Mouse (Mus musculus): ENCODE data around the gene Rprm. TPM values are rescaled to one million over a fixed set of nuclear protein-coding genes. Genes with fewer than 3 reads are reported as not detected.

Gene Rprm
- polyA plus RNA-seq, 1 experiment from 2014 or later = 2.0 TPM

- Histone ChIP-seq H3K36me3 (ENCODE audit: control insufficient read depth, insufficient read depth, low read length) (no peaks in the 10 kb centered on the region), H3K27ac (ENCODE audit: low read depth, low read length) (no peak overlapping the region), H3K4me2 (peak overlapping the region; percentile 60), H3K9me3 (ENCODE audit: control insufficient read depth, low read length) (no peaks in the 10 kb centered on the region), H3K9ac (ENCODE audit: low read depth, low read length) (no peak overlapping the region), H3K4me3 (ENCODE audit: low read depth, low read length) (peak overlapping the region; percentile 40), H3K27me3 (replicated peaks; ENCODE audit: control insufficient read depth, insufficient read depth, low read length) (peaks cover 24% of the 10 kb centered on the region), H3K4me1 (replicated peaks; ENCODE audit: control insufficient read depth, insufficient read depth, low read length) (no peaks in the 10 kb centered on the region)
- 6% methylated on average over 29 of the region's 29 CpGs for WGBS
- DNase-seq (ENCODE audit: low spot score) (peak; percentile 40), ATAC-seq (replicated peaks; ENCODE audit: low FRiP score) (no peak)
Measured at GRCm38 (mm10) chr2:54083861-54084736, 1.3 kb downstream of the Rprm start.

- Histone ChIP-seq H3K9ac (ENCODE audit: low read depth, low read length) (no peak overlapping the region), H3K4me3 (ENCODE audit: low read depth, low read length) (no peak overlapping the region), H3K27me3 (replicated peaks; ENCODE audit: control insufficient read depth, insufficient read depth, low read length) (peaks cover 6% of the 10 kb centered on the region; the same call in 1 of the 2 replicates), H3K36me3 (ENCODE audit: control insufficient read depth, insufficient read depth, low read length) (no peaks in the 10 kb centered on the region), H3K9me3 (ENCODE audit: control insufficient read depth, low read length) (no peaks in the 10 kb centered on the region), H3K27ac (ENCODE audit: low read depth, low read length) (no peak overlapping the region), H3K4me1 (replicated peaks; ENCODE audit: control insufficient read depth, insufficient read depth, low read length) (no peaks in the 10 kb centered on the region), H3K4me2 (no peak overlapping the region)
- no peak for ATAC-seq (replicated peaks; ENCODE audit: low FRiP score)
- 80% methylated on average over 7 of the region's 7 CpGs for WGBS
- no peak for DNase-seq (ENCODE audit: low spot score)
Measured at GRCm38 (mm10) chr2:54078961-54079360, 6.4 kb downstream of the Rprm start.

GRCm38 (mm10) chr2:54071526-54071925 is 13.8 kb downstream of the Rprm start:
- Histone ChIP-seq H3K36me3 (ENCODE audit: control insufficient read depth, insufficient read depth, low read length) (no peaks in the 10 kb centered on the region), H3K9ac (ENCODE audit: low read depth, low read length) (no peak overlapping the region), H3K4me3 (ENCODE audit: low read depth, low read length) (no peak overlapping the region), H3K4me2 (no peak overlapping the region), H3K27me3 (replicated peaks; ENCODE audit: control insufficient read depth, insufficient read depth, low read length) (no peaks in the 10 kb centered on the region), H3K27ac (ENCODE audit: low read depth, low read length) (no peak overlapping the region), H3K4me1 (replicated peaks; ENCODE audit: control insufficient read depth, insufficient read depth, low read length) (no peaks in the 10 kb centered on the region), H3K9me3 (ENCODE audit: control insufficient read depth, low read length) (no peaks in the 10 kb centered on the region)
- WGBS = 70% methylated on average over 1 of the region's 1 CpGs
- DNase-seq (ENCODE audit: low spot score) = no peak
- ATAC-seq (replicated peaks; ENCODE audit: low FRiP score) = no peak

- no peaks in the 10 kb centered on the region for H3K36me3 ChIP-seq (ENCODE audit: control insufficient read depth, insufficient read depth, low read length)
- no peak overlapping the region for H3K4me2 ChIP-seq
- ATAC-seq (replicated peaks; ENCODE audit: low FRiP score) (no peak), DNase-seq (ENCODE audit: low spot score) (no peak)
- H3K4me1 ChIP-seq (replicated peaks; ENCODE audit: control insufficient read depth, insufficient read depth, low read length) = no peaks in the 10 kb centered on the region
- WGBS = 23% methylated on average over 1 of the region's 1 CpGs
- H3K4me3 ChIP-seq (ENCODE audit: low read depth, low read length) = no peak overlapping the region
- no peak overlapping the region for H3K27ac ChIP-seq (ENCODE audit: low read depth, low read length)
- H3K9me3 ChIP-seq (ENCODE audit: control insufficient read depth, low read length) = no peaks in the 10 kb centered on the region
- H3K9ac ChIP-seq (ENCODE audit: low read depth, low read length) = no peak overlapping the region
- no peaks in the 10 kb centered on the region for H3K27me3 ChIP-seq (replicated peaks; ENCODE audit: control insufficient read depth, insufficient read depth, low read length)
Measured at GRCm38 (mm10) chr2:54062421-54062820, 22.9 kb downstream of the Rprm start.

GRCm38 (mm10) chr2:54061039-54061438 is 24.3 kb downstream of the Rprm start:
- Histone ChIP-seq H3K36me3 (ENCODE audit: control insufficient read depth, insufficient read depth, low read length) (no peaks in the 10 kb centered on the region), H3K9me3 (ENCODE audit: control insufficient read depth, low read length) (no peaks in the 10 kb centered on the region), H3K4me3 (ENCODE audit: low read depth, low read length) (no peak overlapping the region), H3K9ac (ENCODE audit: low read depth, low read length) (no peak overlapping the region), H3K4me2 (no peak overlapping the region), H3K27ac (ENCODE audit: low read depth, low read length) (no peak overlapping the region), H3K27me3 (replicated peaks; ENCODE audit: control insufficient read depth, insufficient read depth, low read length) (no peaks in the 10 kb centered on the region), H3K4me1 (replicated peaks; ENCODE audit: control insufficient read depth, insufficient read depth, low read length) (no peaks in the 10 kb centered on the region)
- DNase-seq (ENCODE audit: low spot score) (no peak), ATAC-seq (replicated peaks; ENCODE audit: low FRiP score) (no peak)
